Mouse (Mus musculus) olfactory bulb, adult 2 months (tissue): ENCODE data around the gene Ehhadh.
"Not testable (repeated sequence)": the region's sequence is repeated elsewhere in the genome, so short reads cannot be mapped to it uniquely, and the experiment has no call there.

Experiments used
- CTCF ChIP-seq: fragments of 200-500 bp; IDR thresholded peaks from 2 replicates; pipeline ENCODE4 v1.5.1; 2012; ENCODE audit warnings: low read depth, mild to moderate bottlenecking, low read length, moderate library complexity; ENCODE audit not compliant: insufficient read depth
- POLR2A ChIP-seq: fragments of 200-500 bp; IDR thresholded peaks from 2 replicates; pipeline ENCODE4 v1.6.1; 2012; ENCODE audit warnings: mild to moderate bottlenecking, low read depth, low read length, moderate library complexity; ENCODE audit not compliant: insufficient read depth

DNA sequence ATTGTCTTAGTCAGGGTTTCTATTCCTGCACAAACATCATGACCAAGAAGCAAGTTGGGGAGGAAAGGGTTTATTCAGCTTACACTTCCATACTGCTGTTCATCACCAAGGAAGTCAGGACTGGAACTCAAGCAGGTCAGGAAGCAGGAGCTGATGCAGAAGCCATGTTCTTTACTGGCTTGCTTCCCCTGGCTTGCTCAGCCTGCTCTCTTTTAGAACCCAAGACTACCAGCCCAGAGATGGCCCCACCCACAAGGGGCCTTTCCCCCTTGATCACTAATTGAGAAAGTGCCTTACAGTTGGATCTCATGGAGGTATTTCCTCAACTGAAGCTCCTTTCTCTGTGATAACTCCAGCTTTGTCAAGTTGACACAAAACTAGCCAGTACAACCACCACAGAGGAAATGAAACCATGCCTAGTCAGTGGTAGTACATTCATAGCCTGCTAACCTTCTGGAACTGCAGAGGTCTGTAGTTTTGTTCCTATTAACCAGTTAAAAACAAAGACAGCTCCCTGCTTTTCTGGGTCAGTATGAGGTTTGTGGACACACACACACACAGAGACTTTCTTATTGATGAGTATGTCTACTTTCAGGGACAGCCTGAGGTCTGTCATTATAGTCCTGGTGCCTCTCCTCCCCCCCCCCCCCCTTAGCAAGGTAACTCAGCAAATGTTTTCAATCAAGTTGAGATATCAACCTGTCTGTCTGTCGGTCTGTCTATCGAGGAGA, 5.6 kb upstream of the Ehhadh start:
- not testable (repeated sequence) for TF ChIP-seq POLR2A, CTCF
